Mouse (Mus musculus) embryonic facial prominence, embryonic 13.5 days (tissue): ENCODE data around the gene Pou2f1. TPM values are rescaled to one million over a fixed set of nuclear protein-coding genes. Genes with fewer than 3 reads are reported as not detected.

ENCODE experiments used
- ATAC-seq: fragments of 200-750 bp; cut with Nextera tagmentation; 2 replicates; pipeline ENCODE4 v1.8.0; 2017; ENCODE audit warnings: low read depth; ENCODE audit not compliant: insufficient number of reproducible peaks, insufficient read depth, low FRiP score, low TSS enrichment
- H3K27ac ChIP-seq: fragments of 300-500 bp; sonication (generic); 2 replicates; pipeline ENCODE4 v1.5.1; 2015; ENCODE audit warnings: moderate library complexity, mild to moderate bottlenecking, inconsistent platforms
- H3K27me3 ChIP-seq: fragments of 300-500 bp; sonication (generic); 2 replicates; pipeline ENCODE4 v1.6.1; 2015; ENCODE audit warnings: mild to moderate bottlenecking, inconsistent platforms
- H3K36me3 ChIP-seq: fragments of 300-500 bp; sonication (generic); 2 replicates; pipeline ENCODE4 v1.6.1; 2015; ENCODE audit warnings: mild to moderate bottlenecking, inconsistent platforms
- H3K4me1 ChIP-seq: fragments of 300-500 bp; sonication (generic); 2 replicates; pipeline ENCODE4 v1.6.1; 2015; ENCODE audit warnings: inconsistent platforms
- H3K4me2 ChIP-seq: fragments of 300-500 bp; sonication (generic); 2 replicates; pipeline ENCODE4 v1.6.1; 2015; ENCODE audit warnings: moderate library complexity, mild to moderate bottlenecking, inconsistent platforms
- H3K4me3 ChIP-seq: fragments of 300-500 bp; sonication (generic); 2 replicates; pipeline ENCODE4 v1.5.1; 2015; ENCODE audit warnings: mild to moderate bottlenecking, inconsistent platforms
- H3K9ac ChIP-seq: fragments of 300-500 bp; sonication (generic); 2 replicates; pipeline ENCODE4 v1.6.1; 2015; ENCODE audit warnings: mild to moderate bottlenecking, inconsistent platforms
- H3K9me3 ChIP-seq: fragments of 300-500 bp; sonication (generic); 2 replicates; pipeline ENCODE4 v1.6.1; 2016; ENCODE audit warnings: inconsistent platforms
- WGBS: fragments of 180-500 bp; shearing (Covaris S2); methylation state at CpG from one replicate; pipeline ENCODE4 v1.1.7; 2015; ENCODE audit warnings: mixed read lengths; 5-methylcytosine and 5-hydroxymethylcytosine counted together
- polyA plus RNA-seq: library from polyadenylated mRNA; unstranded; fragments of >200 nt; fragmentation: Nextera tagmentation; extraction: Ambion mirVana; gene quantifications from 2 replicates; pipeline ENCODE4 v1.2.1, GENCODE M21; 2015

Pou2f1 gene
- polyA plus RNA-seq, 1 experiment from 2014 or later = 10.4 TPM

GRCm38 (mm10) chr1:165903596-165903995 lies 98.9 kb downstream of the Pou2f1 start:
- H3K9ac ChIP-seq = no peak overlapping the region
- no peaks in the 10 kb centered on the region for H3K9me3 ChIP-seq
- WGBS = 67% methylated on average over 1 of the region's 1 CpGs
- no peaks in the 10 kb centered on the region for H3K4me1 ChIP-seq
- peaks cover 28% of the 10 kb centered on the region for H3K36me3 ChIP-seq
- no peak overlapping the region for H3K4me3 ChIP-seq
- no peak for ATAC-seq
- no peaks in the 10 kb centered on the region for H3K27me3 ChIP-seq
- no peak overlapping the region for H3K27ac ChIP-seq
- H3K4me2 ChIP-seq = no peak overlapping the region

GRCm38 (mm10) chr1:165891686-165892085 lies 110.8 kb downstream of the Pou2f1 start:
- no peak for ATAC-seq
- no peaks in the 10 kb centered on the region for H3K4me1 ChIP-seq
- H3K4me2 ChIP-seq = no peak overlapping the region
- no peak overlapping the region for H3K27ac ChIP-seq
- WGBS = 81% methylated on average over 2 of the region's 2 CpGs
- no peaks in the 10 kb centered on the region for H3K9me3 ChIP-seq
- H3K27me3 ChIP-seq = no peaks in the 10 kb centered on the region
- no peak overlapping the region for H3K4me3 ChIP-seq
- no peak overlapping the region for H3K9ac ChIP-seq
- peaks cover 40% of the 10 kb centered on the region for H3K36me3 ChIP-seq

DNA sequence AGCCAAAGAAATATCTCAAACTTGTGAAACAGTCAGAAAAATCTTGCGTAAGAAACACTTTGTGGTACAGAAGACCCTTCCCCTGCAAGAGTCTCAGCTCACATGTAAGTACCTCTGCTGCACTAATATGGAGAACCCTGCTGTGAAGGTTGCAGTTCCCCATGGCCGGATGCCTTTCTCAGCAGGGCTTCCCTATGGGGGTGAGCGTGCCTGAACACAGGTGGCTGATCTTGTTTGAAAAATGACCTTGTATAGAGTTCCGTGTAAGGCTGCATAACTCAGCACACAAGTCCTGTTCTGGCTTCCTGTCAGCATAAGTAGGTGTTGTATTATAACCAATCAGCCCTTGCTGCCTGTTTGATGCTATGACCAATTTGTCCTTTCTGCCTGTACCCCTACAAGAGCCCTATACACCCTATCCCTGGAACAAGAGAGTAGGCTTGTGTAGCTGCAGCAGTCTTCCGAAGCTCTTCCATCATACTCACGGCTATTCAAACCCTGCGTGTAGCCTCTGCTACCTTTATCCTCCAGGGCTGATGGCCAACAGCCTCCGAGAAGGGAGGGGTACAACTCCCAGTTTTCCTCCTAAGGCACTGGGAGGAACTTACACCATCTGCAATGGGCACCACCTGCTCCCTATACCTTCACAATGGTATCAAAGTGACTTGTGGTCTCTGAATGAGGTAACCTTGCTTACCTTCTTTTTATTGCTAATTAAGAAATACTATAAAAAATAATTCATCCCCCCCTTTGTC lies 120.2 kb downstream of the Pou2f1 start:
- Histone ChIP-seq H3K27me3 (no peaks in the 10 kb centered on the region), H3K4me1 (no peaks in the 10 kb centered on the region), H3K9me3 (no peaks in the 10 kb centered on the region), H3K4me2 (no peak overlapping the region), H3K27ac (no peak overlapping the region), H3K4me3 (no peak overlapping the region), H3K36me3 (peaks cover 26% of the 10 kb centered on the region), H3K9ac (no peak overlapping the region)
- 81% methylated on average over 8 of the region's 8 CpGs for WGBS
- no peak for ATAC-seq

DNA sequence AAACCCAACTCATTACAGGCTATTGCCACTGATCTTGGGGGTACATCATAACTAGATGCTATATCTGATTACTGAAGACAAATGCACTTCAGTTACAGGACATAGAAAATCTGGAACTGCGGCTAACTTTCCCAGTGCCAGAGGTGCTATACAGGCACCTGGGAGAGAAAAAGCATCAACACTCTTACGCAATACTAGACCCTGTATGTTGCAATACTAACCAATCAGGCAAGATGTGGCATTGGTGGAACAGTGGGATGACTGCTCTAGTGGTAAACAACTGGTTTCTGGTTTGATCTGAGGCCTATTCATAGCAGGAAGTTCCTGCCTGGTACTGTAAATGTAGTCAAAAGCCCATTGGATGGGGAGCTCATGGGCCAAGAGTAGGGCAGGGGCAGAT lies 123.7 kb downstream of the Pou2f1 start:
- WGBS = 96% methylated on average over 2 of the region's 2 CpGs
- H3K4me3 ChIP-seq = no peak overlapping the region
- H3K4me1 ChIP-seq = no peaks in the 10 kb centered on the region
- H3K4me2 ChIP-seq = no peak overlapping the region
- no peaks in the 10 kb centered on the region for H3K9me3 ChIP-seq
- no peak overlapping the region for H3K9ac ChIP-seq
- H3K27ac ChIP-seq = no peak overlapping the region
- peaks cover 44% of the 10 kb centered on the region for H3K36me3 ChIP-seq
- no peaks in the 10 kb centered on the region for H3K27me3 ChIP-seq
- no peak for ATAC-seq

DNA sequence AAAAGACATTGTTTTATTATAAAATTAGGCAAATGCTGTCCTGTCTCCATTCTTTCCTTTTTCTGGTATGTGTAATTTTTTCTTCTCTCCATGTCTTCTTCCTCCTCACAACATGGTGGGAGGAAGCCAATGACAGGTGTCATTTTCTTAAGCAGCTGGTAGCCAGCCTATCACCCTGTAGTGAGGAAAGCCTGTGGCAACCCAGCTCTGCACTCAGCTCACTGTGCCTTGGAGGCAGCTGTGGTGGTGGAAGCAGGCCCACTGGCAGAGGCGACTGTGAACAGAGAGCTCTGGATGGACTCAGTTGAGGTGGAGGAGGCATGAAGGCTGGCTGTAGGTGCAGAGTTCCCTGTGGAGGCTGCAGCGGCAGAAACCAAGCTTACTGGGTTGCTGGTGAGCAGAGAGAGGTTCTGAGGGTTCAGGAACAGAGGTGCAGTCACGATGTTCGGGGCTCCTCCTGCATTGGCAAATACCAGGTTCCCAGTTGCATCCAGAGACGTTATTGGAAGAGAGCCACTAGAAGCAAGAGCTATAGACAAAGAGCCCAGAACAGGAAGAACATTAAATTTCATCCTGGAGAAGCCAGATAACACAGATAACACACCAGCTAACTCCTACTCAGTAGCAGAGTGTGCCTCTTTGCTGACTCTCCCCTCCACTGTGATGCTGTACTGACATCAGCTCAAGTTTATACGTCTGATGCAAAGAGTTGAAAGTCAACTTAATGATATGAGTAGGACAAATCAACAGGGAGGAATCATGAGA lies 126.8 kb downstream of the Pou2f1 start:
- WGBS = 93% methylated on average over 6 of the region's 6 CpGs
- no peak overlapping the region for H3K9ac ChIP-seq
- H3K27ac ChIP-seq = no peak overlapping the region
- H3K9me3 ChIP-seq = no peaks in the 10 kb centered on the region
- peaks cover 40% of the 10 kb centered on the region for H3K36me3 ChIP-seq
- no peaks in the 10 kb centered on the region for H3K27me3 ChIP-seq
- H3K4me1 ChIP-seq = no peaks in the 10 kb centered on the region
- H3K4me3 ChIP-seq = no peak overlapping the region
- H3K4me2 ChIP-seq = no peak overlapping the region
- ATAC-seq = no peak

GRCm38 (mm10) chr1:165874645-165875044 lies 127.8 kb downstream of the Pou2f1 start:
- Histone ChIP-seq H3K36me3 (peaks cover 34% of the 10 kb centered on the region), H3K4me1 (no peaks in the 10 kb centered on the region), H3K9ac (no peak overlapping the region), H3K4me3 (no peak overlapping the region), H3K4me2 (no peak overlapping the region), H3K27me3 (no peaks in the 10 kb centered on the region), H3K27ac (no peak overlapping the region), H3K9me3 (no peaks in the 10 kb centered on the region)
- WGBS = 54% methylated on average over 8 of the region's 8 CpGs
- no peak for ATAC-seq

GRCm38 (mm10) chr1:165868659-165869058 lies 133.8 kb downstream of the Pou2f1 start:
- Histone ChIP-seq H3K4me3 (no peak overlapping the region), H3K27ac (no peak overlapping the region), H3K4me1 (peaks cover 16% of the 10 kb centered on the region), H3K27me3 (no peaks in the 10 kb centered on the region), H3K9me3 (no peaks in the 10 kb centered on the region), H3K36me3 (0 out of 2 replicates have a peak, but pooled peaks cover under 1% of the 10 kb centered on the region), H3K9ac (no peak overlapping the region), H3K4me2 (no peak overlapping the region)
- WGBS = 88% methylated on average over 8 of the region's 8 CpGs
- no peak for ATAC-seq

DNA sequence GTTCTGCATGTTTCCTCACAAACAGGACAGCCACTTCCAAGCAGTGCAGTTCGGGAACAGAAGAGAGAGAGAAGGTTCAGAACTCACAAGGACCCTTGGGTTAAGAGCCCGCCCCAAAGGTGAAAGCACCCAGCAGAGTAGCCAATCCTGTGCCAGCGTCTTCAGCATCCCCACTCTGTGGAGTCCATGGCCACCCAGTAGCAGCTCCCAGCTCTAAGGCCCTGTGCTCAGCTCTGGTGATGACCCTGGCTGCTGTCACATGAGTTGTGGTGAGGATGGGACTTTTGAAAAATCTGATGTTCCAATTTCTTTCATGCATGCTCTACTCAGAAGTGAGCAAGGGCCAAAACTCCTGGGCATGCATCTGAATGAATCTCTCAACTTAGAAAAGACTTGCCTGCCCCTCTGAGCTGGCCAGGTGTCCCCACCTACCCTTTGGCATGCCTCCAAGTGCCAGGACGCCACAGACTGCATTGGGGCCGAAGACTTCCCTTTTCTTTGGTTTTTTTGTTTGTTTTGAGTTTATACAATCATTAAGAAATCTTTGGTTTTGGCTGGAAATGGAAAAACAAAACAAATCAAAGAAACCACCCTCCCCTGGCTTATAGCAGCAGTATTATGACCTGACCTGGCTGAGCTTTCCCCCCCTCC lies 135.7 kb downstream of the Pou2f1 start:
- H3K9me3 ChIP-seq = no peaks in the 10 kb centered on the region
- H3K4me2 ChIP-seq = no peak overlapping the region
- H3K9ac ChIP-seq = no peak overlapping the region
- no peak overlapping the region for H3K4me3 ChIP-seq
- H3K36me3 ChIP-seq = no peaks in the 10 kb centered on the region
- H3K27ac ChIP-seq = no peak overlapping the region
- no peaks in the 10 kb centered on the region for H3K27me3 ChIP-seq
- H3K4me1 ChIP-seq = peaks cover 20% of the 10 kb centered on the region
- WGBS = 77% methylated on average over 5 of the region's 5 CpGs
- no peak for ATAC-seq

- no peaks in the 10 kb centered on the region for H3K27me3 ChIP-seq
- no peak for ATAC-seq
- H3K9ac ChIP-seq = no peak overlapping the region
- no peaks in the 10 kb centered on the region for H3K9me3 ChIP-seq
- WGBS = 39% methylated on average over 14 of the region's 14 CpGs
- no peak overlapping the region for H3K27ac ChIP-seq
- no peak overlapping the region for H3K4me3 ChIP-seq
- H3K36me3 ChIP-seq = no peaks in the 10 kb centered on the region
- H3K4me2 ChIP-seq = no peak overlapping the region
- H3K4me1 ChIP-seq = peaks cover 20% of the 10 kb centered on the region
Observed at GRCm38 (mm10) chr1:165864864-165865795, 137.3 kb downstream of the Pou2f1 start.

GRCm38 (mm10) chr1:165862059-165862458 lies 140.4 kb downstream of the Pou2f1 start:
- Histone ChIP-seq H3K27me3 (no peaks in the 10 kb centered on the region), H3K4me3 (no peak overlapping the region), H3K9me3 (no peaks in the 10 kb centered on the region), H3K36me3 (no peaks in the 10 kb centered on the region), H3K4me1 (peaks cover 20% of the 10 kb centered on the region), H3K27ac (no peak overlapping the region), H3K4me2 (no peak overlapping the region), H3K9ac (no peak overlapping the region)
- WGBS = 75% methylated on average over 7 of the region's 7 CpGs
- ATAC-seq = no peak

- no peak overlapping the region for H3K9ac ChIP-seq
- H3K36me3 ChIP-seq = no peaks in the 10 kb centered on the region
- no peak overlapping the region for H3K27ac ChIP-seq
- no peaks in the 10 kb centered on the region for H3K27me3 ChIP-seq
- peaks cover 16% of the 10 kb centered on the region for H3K4me1 ChIP-seq
- H3K4me2 ChIP-seq = no peak overlapping the region
- 73% methylated on average over 3 of the region's 3 CpGs for WGBS
- H3K9me3 ChIP-seq = no peaks in the 10 kb centered on the region
- H3K4me3 ChIP-seq = no peak overlapping the region
- no peak for ATAC-seq
Observed at GRCm38 (mm10) chr1:165861235-165861609, 141.3 kb downstream of the Pou2f1 start.
